Mouse (Mus musculus) bone marrow, adult 2 months (tissue): ENCODE data around the gene Mff. TPM values are rescaled to one million over a fixed set of nuclear protein-coding genes. Genes with fewer than 3 reads are reported as not detected.

Experiments
- H3K27ac ChIP-seq: fragments of 200-500 bp; 2 replicates; pipeline ENCODE4 v1.5.1; 2012; ENCODE audit warnings: low read depth, mild to moderate bottlenecking, control low read depth, inconsistent platforms, low read length; ENCODE audit not compliant: control insufficient read depth, poor library complexity, insufficient read depth
- H3K4me1 ChIP-seq: fragments of 200-500 bp; 2 replicates; pipeline ENCODE4 v1.6.1; 2011; ENCODE audit warnings: low read length; ENCODE audit not compliant: control insufficient read depth, insufficient read depth
- H3K4me3 ChIP-seq: fragments of 200-500 bp; replicated peaks from 2 replicates; pipeline ENCODE3; 2011; ENCODE audit warnings: mild to moderate bottlenecking, low read depth, low read length, control low read depth; ENCODE audit not compliant: control insufficient read depth
- CTCF ChIP-seq: fragments of 200-500 bp; IDR thresholded peaks from 2 replicates; pipeline ENCODE4 v1.5.1; 2011; ENCODE audit warnings: low read length, control low read depth; ENCODE audit not compliant: control insufficient read depth, insufficient read depth
- POLR2A ChIP-seq: fragments of 200-500 bp; IDR thresholded peaks from 2 replicates; pipeline ENCODE4 v1.6.1; 2011; ENCODE audit warnings: low read depth, mild to moderate bottlenecking, control low read depth, low read length, borderline replicate concordance; ENCODE audit not compliant: control insufficient read depth
- WGBS: fragments of 180-500 bp; shearing (Covaris S2); methylation state at CpG from one replicate; pipeline ENCODE4 v1.1.7; 2018; 5-methylcytosine and 5-hydroxymethylcytosine counted together
- polyA plus RNA-seq: library from polyadenylated mRNA; stranded (reverse); fragments of >200 nt; gene quantifications from 2 replicates; pipeline ENCODE4 v1.2.4, GENCODE M21; 2011; ENCODE audit warnings: low replicate concordance; ENCODE audit not compliant: missing spikeins, insufficient read depth, insufficient read length

The Mff gene
- polyA plus RNA-seq, 1 experiment, result 62.8 TPM

- Histone ChIP-seq H3K4me1 (no peaks in the 10 kb centered on the region; the same call in 1 of the 2 replicates), H3K4me3 (peak overlapping the region; percentile 25), H3K27ac (no peak overlapping the region; the same call in 1 of the 2 replicates)
- TF ChIP-seq POLR2A (no peak), CTCF (no peak)
- WGBS, result 34% methylated on average over 8 of the region's 8 CpGs
Measured at GRCm38 (mm10) chr1:82761454-82762169, 36.9 kb downstream of the Mff start.

GRCm38 (mm10) chr1:82762274-82762673, 37.6 kb downstream of the Mff start:
- Histone ChIP-seq H3K4me3 (no peak overlapping the region), H3K4me1 (no peaks in the 10 kb centered on the region; the same call in 1 of the 2 replicates), H3K27ac (no peak overlapping the region; the same call in 1 of the 2 replicates)
- WGBS, result 77% methylated on average over 1 of the region's 1 CpGs
- TF ChIP-seq CTCF, result peak; percentile 16; the same call in 1 of the 2 replicates
- no peak for TF ChIP-seq POLR2A

- Histone ChIP-seq H3K4me3 (no peak overlapping the region), H3K4me1 (no peaks in the 10 kb centered on the region; the same call in 1 of the 2 replicates), H3K27ac (no peak overlapping the region)
- WGBS, result 79% methylated on average over 1 of the region's 1 CpGs
- TF ChIP-seq CTCF (no peak), POLR2A (no peak)
Measured at GRCm38 (mm10) chr1:82766227-82766626, 41.5 kb downstream of the Mff start.

- no peak for TF ChIP-seq CTCF
- H3K4me1 ChIP-seq, result no peaks in the 10 kb centered on the region; the same call in 1 of the 2 replicates
- H3K27ac ChIP-seq, result no peak overlapping the region
- WGBS, result 87% methylated on average over 4 of the region's 4 CpGs
- no peak overlapping the region for H3K4me3 ChIP-seq
Measured at GRCm38 (mm10) chr1:82766641-82767040, 42.0 kb downstream of the Mff start.

GRCm38 (mm10) chr1:82768269-82768668, 43.6 kb downstream of the Mff start, which contains the start of gene Tm4sf20:
Gene Tm4sf20 (minus strand): TSS chr1:82768461.
- no peaks in the 10 kb centered on the region; the same call in 1 of the 2 replicates for H3K4me1 ChIP-seq
- H3K4me3 ChIP-seq, result no peak within 1 kb of the TSS
- no peak within 1 kb of the TSS for H3K27ac ChIP-seq
- TF ChIP-seq CTCF, result no peak
- no peak for TF ChIP-seq POLR2A
- WGBS, result 56% methylated on average over 5 of the region's 5 CpGs

GRCm38 (mm10) chr1:82771022-82771586, 46.4 kb downstream of the Mff start, which contains the start of gene Gm47791:
Gene Gm47791 (minus strand): TSS chr1:82771243.
- TF ChIP-seq CTCF (no peak), POLR2A (no peak)
- 78% methylated on average over 14 of the region's 15 CpGs for WGBS
- no peak within 1 kb of the TSS for H3K4me3 ChIP-seq
- no peak within 1 kb of the TSS for H3K27ac ChIP-seq
- H3K4me1 ChIP-seq, result no peaks in the 10 kb centered on the region

- 72% methylated on average over 4 of the region's 4 CpGs for WGBS
- H3K4me1 ChIP-seq, result no peaks in the 10 kb centered on the region
- TF ChIP-seq POLR2A, result no peak
- no peak for TF ChIP-seq CTCF
- no peak overlapping the region for H3K4me3 ChIP-seq
- no peak overlapping the region for H3K27ac ChIP-seq
Measured at GRCm38 (mm10) chr1:82772428-82772827, 47.7 kb downstream of the Mff start.

- 70% methylated on average over 5 of the region's 5 CpGs for WGBS
- Histone ChIP-seq H3K4me1 (no peaks in the 10 kb centered on the region), H3K27ac (no peak overlapping the region), H3K4me3 (no peak overlapping the region)
- TF ChIP-seq CTCF, result no peak
- TF ChIP-seq POLR2A, result no peak
Measured at GRCm38 (mm10) chr1:82773208-82773607, 48.5 kb downstream of the Mff start.

- TF ChIP-seq CTCF (no peak), POLR2A (no peak)
- Histone ChIP-seq H3K4me1 (no peaks in the 10 kb centered on the region), H3K4me3 (no peak overlapping the region), H3K27ac (no peak overlapping the region)
- WGBS, result 85% methylated on average over 4 of the region's 4 CpGs
Measured at GRCm38 (mm10) chr1:82775293-82775692, 50.6 kb downstream of the Mff start.
